Comparison of ENCODE assay signal across 8 mouse cellular contexts in genomic region chr11:70020731-70021263, GRCm38 (mm10). TPM values are rescaled to one million over a fixed set of nuclear protein-coding genes. Genes with fewer than 3 reads are reported as not detected.
DNase-seq lines count a peak whose midpoint lies in the region; TF ChIP-seq lines count a peak whose summit lies in the region.

No protein-coding gene starts in this region.

- peaks cover 3% of the 10 kb centered on the region; the same call in 1 of the 2 replicates for H3K4me1 ChIP-seq in cortical plate, adult 2 months (ENCODE audit: control insufficient read depth, insufficient read depth, low read length)
- peaks cover 71% of the 10 kb centered on the region for H3K4me1 ChIP-seq in megakaryocyte, embryonic 14.5 days

- peak overlapping the region; percentile 34 for H3K4me3 ChIP-seq in cortical plate, adult 2 months (ENCODE audit: insufficient read depth, low read length)
- peak overlapping the region; percentile 93 for H3K4me3 ChIP-seq in megakaryocyte, embryonic 14.5 days (replicated peaks)

- intact Hi-C loops in left cerebral cortex, postnatal 10 days (cut with DNase I) = no loop called here

- no peaks in the 10 kb centered on the region for H3K9me3 ChIP-seq in megakaryocyte, embryonic 14.5 days

- H3K27ac ChIP-seq in cortical plate, adult 2 months (ENCODE audit: insufficient read depth, low read length) = 0 out of 2 replicates have a peak overlapping the region, but pooled peaks have one; percentile 5

- peak; percentile 38 for TF ChIP-seq CTCF in cortical plate, adult 2 months (IDR thresholded peaks at IDR 0.05; ENCODE audit: extremely low read depth, insufficient read depth, low read length)

- no peaks in the 10 kb centered on the region for H3K27me3 ChIP-seq in megakaryocyte, embryonic 14.5 days (replicated peaks)

- 0 out of 2 replicates have a peak, but pooled peaks have one; percentile 5 for TF ChIP-seq POLR2A in cortical plate, adult 2 months (IDR thresholded peaks at IDR 0.05; ENCODE audit: extremely low read depth, insufficient read depth, low read length)

- H3K36me3 ChIP-seq in megakaryocyte, embryonic 14.5 days (replicated peaks; ENCODE audit: low read length) = no peaks in the 10 kb centered on the region

- DNase-seq in adipocyte (ENCODE audit: low spot score) = peak; percentile 90
- peak; percentile 66 to 71 for DNase-seq in gastrocnemius, adult 8-10 months (ENCODE audit: low spot score in 2 of 2)
- peak; percentile 84 for DNase-seq in induced T-regulatory cell, adult 2 months (ENCODE audit: low read depth)
- DNase-seq in left cerebral cortex, postnatal 10 days (ENCODE audit: extremely low spot score in 1 of 2, low spot score in 2 of 2) = peak; percentile 75 to 84
- peak; percentile 77 to 78 for DNase-seq in right cerebral cortex, adult 2 months (ENCODE audit: low spot score in 2 of 2)
- DNase-seq in yolk sac, embryonic 10.5 days (ENCODE audit: low spot score) = peak; percentile 79

RNA-seq across cellular contexts. Expression of gene Dlg4, which starts 4.1 kb away (rescaled TPM):
- polyA plus RNA-seq in cortical plate, adult 2 months (2012; rRNA removed) = 816 and 828 TPM in 2 replicates
- 1 to 10 TPM; 3.3 to 6.9 (median 4.2) TPM for total RNA-seq in gastrocnemius, adult 8-10 months (2022)
- total RNA-seq in left cerebral cortex, postnatal 10 days (2021) = 100 to 1,000 TPM; 871 to 875 TPM
- polyA plus RNA-seq in megakaryocyte, embryonic 14.5 days (2012; ENCODE audit: insufficient read depth, low replicate concordance) = 16.1 and 22.0 TPM in 2 replicates

RNA-seq across cellular contexts. Expression of gene Acadvl, which starts 5.6 kb away (rescaled TPM):
- polyA plus RNA-seq in cortical plate, adult 2 months (2012; rRNA removed) = 66.5 and 71.6 TPM in 2 replicates
- total RNA-seq in gastrocnemius, adult 8-10 months (2022) = 100 to 1,000 TPM; 288 to 338 (median 299) TPM
- total RNA-seq in left cerebral cortex, postnatal 10 days (2021) = 10 to 100 TPM; 44.8 to 48.0 TPM
- polyA plus RNA-seq in megakaryocyte, embryonic 14.5 days (2012; ENCODE audit: insufficient read depth, low replicate concordance) = 12.7 and 34.2 TPM in 2 replicates

RNA-seq across cellular contexts. Expression of gene Dvl2, which starts 20.4 kb away (rescaled TPM):
- 26.9 and 30.4 TPM in 2 replicates for polyA plus RNA-seq in cortical plate, adult 2 months (2012; rRNA removed)
- 1 to 10 TPM; 3.8 to 5.2 (median 4.5) TPM for total RNA-seq in gastrocnemius, adult 8-10 months (2022)
- 10 to 100 TPM; 27.5 to 30.3 TPM for total RNA-seq in left cerebral cortex, postnatal 10 days (2021)
- polyA plus RNA-seq in megakaryocyte, embryonic 14.5 days (2012; ENCODE audit: insufficient read depth, low replicate concordance) = 28.6 and 64.4 TPM in 2 replicates

RNA-seq across cellular contexts. Expression of gene Phf23, which starts 25.2 kb away (rescaled TPM):
- 37.6 and 38.2 TPM in 2 replicates for polyA plus RNA-seq in cortical plate, adult 2 months (2012; rRNA removed)
- total RNA-seq in gastrocnemius, adult 8-10 months (2022) = 10 to 100 TPM; 20.5 to 28.5 (median 23.0) TPM
- total RNA-seq in left cerebral cortex, postnatal 10 days (2021) = 10 to 100 TPM; 35.2 to 38.6 TPM
- polyA plus RNA-seq in megakaryocyte, embryonic 14.5 days (2012; ENCODE audit: insufficient read depth, low replicate concordance) = 24.1 and 85.6 TPM in 2 replicates

RNA-seq across cellular contexts. Expression of gene Gabarap, which starts 29.9 kb away (rescaled TPM):
- 330 and 334 TPM in 2 replicates for polyA plus RNA-seq in cortical plate, adult 2 months (2012; rRNA removed)
- 100 to 1,000 TPM; 186 to 216 (median 214) TPM for total RNA-seq in gastrocnemius, adult 8-10 months (2022)
- total RNA-seq in left cerebral cortex, postnatal 10 days (2021) = 100 to 1,000 TPM; 252 to 266 TPM
- 495 and 977 TPM in 2 replicates for polyA plus RNA-seq in megakaryocyte, embryonic 14.5 days (2012; ENCODE audit: insufficient read depth, low replicate concordance)

Comparison
In these comparisons a context has a peak if more than half of its experiments do, and no peak if none do; other contexts are left out.
1. Peak in every context shown above with its lines: DNase-seq, H3K4me3 ChIP-seq and H3K27ac ChIP-seq.
2. RNA of gene Dlg4, which starts 4.1 kb away (total RNA-seq): 871 to 875 TPM in left cerebral cortex, postnatal 10 days; 3.3 to 6.9 TPM in gastrocnemius, adult 8-10 months; every median in the first group is over 100 times any median in the second.
3. RNA of gene Acadvl, which starts 5.6 kb away (total RNA-seq): 288 to 338 TPM in gastrocnemius, adult 8-10 months; 44.8 to 48.0 TPM in left cerebral cortex, postnatal 10 days; every median in the first group is over 4 times any median in the second.
4. RNA of gene Dvl2, which starts 20.4 kb away (total RNA-seq): 27.5 to 30.3 TPM in left cerebral cortex, postnatal 10 days; 3.8 to 5.2 TPM in gastrocnemius, adult 8-10 months; every median in the first group is over 4 times any median in the second.